Mouse (Mus musculus): ENCODE data around the gene Tsks.

GRCm38 (mm10) chr7:44996672-44997071 lies 53.7 kb downstream of the Tsks start:
- TF ChIP-seq CTCF (IDR thresholded peaks at IDR 0.05; ENCODE audit: extremely low read depth, insufficient read length, insufficient replicate concordance, low read depth, low read length) (no peak), POLR2A (IDR thresholded peaks at IDR 0.05; ENCODE audit: low read depth, low read length) (no peak)
